Mouse (Mus musculus) heart, embryonic 16.5 days (tissue): ENCODE measurements around the gene Nxn. TPM values are rescaled to one million over a fixed set of nuclear protein-coding genes. Genes with fewer than 3 reads are reported as not detected.

ENCODE experiments used
- ATAC-seq: fragments of 200-750 bp; cut with Nextera tagmentation; replicated peaks from 2 replicates; pipeline ENCODE4 v1.8.0; 2017; ENCODE audit warnings: moderate number of reproducible peaks; ENCODE audit not compliant: insufficient read depth, low FRiP score; ENCODE audit errors: extremely low read depth
- H3K27ac ChIP-seq: fragments of 300-500 bp; sonication (generic); 2 replicates; pipeline ENCODE4 v1.5.1; 2014; ENCODE audit warnings: mild to moderate bottlenecking, low read length, control low read depth, moderate library complexity
- H3K27me3 ChIP-seq: fragments of 300-500 bp; sonication (generic); 2 replicates; pipeline ENCODE4 v1.6.1; 2014; ENCODE audit warnings: low read length, mixed read lengths; ENCODE audit not compliant: control insufficient read depth, insufficient read depth
- H3K36me3 ChIP-seq: fragments of 300-500 bp; sonication (generic); 2 replicates; pipeline ENCODE4 v1.6.1; 2014; ENCODE audit not compliant: control insufficient read depth, insufficient read depth
- H3K4me1 ChIP-seq: fragments of 300-500 bp; sonication (generic); 2 replicates; pipeline ENCODE4 v1.6.1; 2014; ENCODE audit warnings: low read length, mixed read lengths; ENCODE audit not compliant: control insufficient read depth, insufficient read depth
- H3K4me2 ChIP-seq: fragments of 300-500 bp; sonication (generic); 2 replicates; pipeline ENCODE4 v1.6.1; 2014; ENCODE audit warnings: low read depth, mild to moderate bottlenecking, control low read depth, low read length
- H3K4me3 ChIP-seq: fragments of 300-500 bp; sonication (generic); 2 replicates; pipeline ENCODE4 v1.5.1; 2014; ENCODE audit warnings: mild to moderate bottlenecking, control low read depth, low read length
- H3K9ac ChIP-seq: fragments of 300-500 bp; sonication (generic); 2 replicates; pipeline ENCODE4 v1.6.1; 2014; ENCODE audit warnings: low read length, control low read depth
- H3K9me3 ChIP-seq: fragments of 300-500 bp; sonication (generic); replicated peaks from 2 replicates; pipeline ENCODE4 v1.6.1; 2016; ENCODE audit warnings: low read length; ENCODE audit not compliant: control insufficient read depth
- WGBS: fragments of 180-500 bp; shearing (Covaris S2); extraction: QIAGEN DNeasy Blood & Tissue Kit; methylation state at CpG from one replicate; pipeline ENCODE4 v1.1.7; 2014; 5-methylcytosine and 5-hydroxymethylcytosine counted together
- polyA plus RNA-seq: library from polyadenylated mRNA; unstranded; fragments of >200 nt; fragmentation: Nextera tagmentation; extraction: Ambion mirVana; gene quantifications from 2 replicates; pipeline ENCODE4 v1.2.1, GENCODE M21; 2015

Nxn gene
- polyA plus RNA-seq, 1 experiment from 2014 or later, result 21.2 TPM

DNA sequence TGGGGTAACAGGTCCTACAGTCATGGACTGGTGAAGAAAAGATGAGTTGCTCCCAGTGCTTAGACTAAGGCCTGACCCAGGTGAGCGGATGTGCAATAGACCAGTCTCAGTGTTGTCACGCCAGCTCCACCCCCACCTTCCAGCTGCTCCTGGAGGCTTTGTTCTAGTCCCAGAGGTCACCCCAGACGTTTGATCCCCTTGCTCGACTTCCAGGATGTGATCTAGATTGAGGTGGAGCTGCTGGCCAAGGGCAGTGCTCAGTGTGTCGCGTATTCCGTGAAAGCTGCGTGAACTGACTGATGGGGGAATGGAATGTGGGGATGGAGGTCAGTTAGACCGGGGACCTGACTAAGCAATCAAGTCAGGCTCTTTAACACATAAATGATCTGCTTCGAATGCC is 111.6 kb downstream of the Nxn start:
- no peak overlapping the region for H3K4me3 ChIP-seq
- no peaks in the 10 kb centered on the region for H3K36me3 ChIP-seq
- no peaks in the 10 kb centered on the region for H3K9me3 ChIP-seq
- no peak for ATAC-seq
- no peak overlapping the region for H3K4me2 ChIP-seq
- H3K27me3 ChIP-seq, result no peaks in the 10 kb centered on the region
- no peak overlapping the region for H3K27ac ChIP-seq
- no peak overlapping the region for H3K9ac ChIP-seq
- peaks cover 29% of the 10 kb centered on the region for H3K4me1 ChIP-seq
- 60% methylated on average over 10 of the region's 10 CpGs for WGBS

DNA sequence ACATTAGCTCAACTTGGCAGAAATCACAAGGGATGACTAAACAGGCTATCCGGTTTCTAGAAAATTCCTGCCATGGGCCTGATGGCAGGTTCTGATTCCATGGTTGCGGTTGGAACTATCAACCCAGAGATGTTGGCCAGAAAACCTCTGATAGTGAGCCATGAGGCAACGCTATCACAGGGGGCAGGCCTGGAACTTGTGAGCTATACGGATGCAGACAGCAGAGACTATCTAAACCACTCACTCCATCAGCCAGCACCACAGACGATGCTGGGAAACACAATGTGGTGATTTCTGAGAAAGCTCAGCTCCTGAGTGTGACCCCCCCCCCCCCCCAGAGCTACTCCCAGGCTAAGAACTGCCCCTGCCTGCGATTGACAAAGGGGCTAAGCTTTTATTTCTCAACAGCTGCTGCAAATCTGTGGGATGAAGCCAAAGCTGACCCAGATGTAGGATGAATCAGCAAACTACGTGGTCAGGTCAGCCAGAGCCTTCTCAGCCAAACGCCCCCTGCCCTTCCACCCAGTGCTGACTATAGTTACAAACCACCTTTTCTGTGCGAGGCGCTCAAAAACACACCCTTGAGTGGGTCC is 112.3 kb downstream of the Nxn start:
- Histone ChIP-seq H3K36me3 (no peaks in the 10 kb centered on the region), H3K27me3 (no peaks in the 10 kb centered on the region), H3K27ac (no peak overlapping the region), H3K4me2 (no peak overlapping the region), H3K9me3 (no peaks in the 10 kb centered on the region), H3K9ac (no peak overlapping the region), H3K4me3 (no peak overlapping the region), H3K4me1 (peaks cover 23% of the 10 kb centered on the region)
- ATAC-seq, result no peak
- WGBS, result 48% methylated on average over 10 of the region's 10 CpGs

DNA sequence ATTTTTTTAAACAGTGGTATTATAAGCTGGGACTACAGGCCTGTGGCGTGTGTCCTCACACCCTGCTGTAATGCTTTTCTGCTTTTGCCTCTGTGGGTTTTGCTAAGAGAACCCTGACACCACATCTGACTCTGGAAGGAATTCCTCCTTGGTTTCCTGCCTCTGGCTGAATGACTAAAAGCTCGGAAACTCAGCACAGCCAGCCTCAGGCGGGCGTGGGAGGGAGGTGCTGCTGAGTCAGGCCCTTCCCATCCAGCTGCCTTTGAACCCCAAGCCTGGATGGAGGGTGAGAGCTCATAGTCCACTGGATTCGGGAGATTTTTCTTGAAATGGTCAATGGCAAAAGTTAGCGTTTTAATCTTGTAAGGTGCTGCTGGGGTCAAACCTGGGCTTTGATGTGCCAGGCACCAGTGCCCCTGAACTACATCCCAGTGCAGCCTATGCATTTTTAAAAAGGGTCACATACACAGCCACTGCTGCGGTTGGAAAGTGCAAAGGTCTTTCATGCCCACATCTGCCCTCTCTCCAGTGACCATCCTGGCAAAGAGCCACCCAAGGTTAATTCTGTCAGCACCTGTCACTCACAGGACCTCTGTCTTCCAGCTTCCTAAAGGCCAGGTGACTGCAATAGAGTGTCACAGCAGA is 113.4 kb downstream of the Nxn start:
- Histone ChIP-seq H3K9ac (no peak overlapping the region), H3K9me3 (no peaks in the 10 kb centered on the region), H3K36me3 (no peaks in the 10 kb centered on the region), H3K4me2 (no peak overlapping the region), H3K27me3 (no peaks in the 10 kb centered on the region), H3K4me1 (peaks cover 21% of the 10 kb centered on the region), H3K4me3 (no peak overlapping the region), H3K27ac (no peak overlapping the region)
- 49% methylated on average over 7 of the region's 7 CpGs for WGBS
- no peak for ATAC-seq

DNA sequence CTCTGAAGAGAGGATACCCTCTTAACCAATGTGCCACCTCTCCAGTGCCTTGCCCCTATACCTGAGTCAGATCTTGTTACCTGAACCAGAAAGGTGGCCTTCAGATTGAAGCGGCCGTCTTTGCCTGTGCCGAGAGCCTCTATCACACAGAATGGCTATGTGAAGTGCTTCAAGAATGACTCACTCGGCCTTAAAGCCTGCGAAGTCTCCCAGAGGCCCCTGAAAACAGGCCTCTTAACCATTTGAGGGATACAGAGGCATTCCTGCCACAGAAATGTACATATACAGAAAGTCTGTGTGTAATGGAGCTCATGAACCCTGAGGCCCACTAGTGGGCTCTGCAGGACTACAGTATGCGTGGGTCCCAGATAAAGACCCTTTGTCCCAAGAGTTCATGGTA is 115.1 kb downstream of the Nxn start:
- H3K4me1 ChIP-seq, result peaks cover 20% of the 10 kb centered on the region
- H3K9me3 ChIP-seq, result no peaks in the 10 kb centered on the region
- no peaks in the 10 kb centered on the region for H3K27me3 ChIP-seq
- no peak overlapping the region for H3K4me2 ChIP-seq
- H3K4me3 ChIP-seq, result no peak overlapping the region
- no peak overlapping the region for H3K27ac ChIP-seq
- no peaks in the 10 kb centered on the region for H3K36me3 ChIP-seq
- 74% methylated on average over 6 of the region's 6 CpGs for WGBS
- no peak overlapping the region for H3K9ac ChIP-seq
- ATAC-seq, result no peak

DNA sequence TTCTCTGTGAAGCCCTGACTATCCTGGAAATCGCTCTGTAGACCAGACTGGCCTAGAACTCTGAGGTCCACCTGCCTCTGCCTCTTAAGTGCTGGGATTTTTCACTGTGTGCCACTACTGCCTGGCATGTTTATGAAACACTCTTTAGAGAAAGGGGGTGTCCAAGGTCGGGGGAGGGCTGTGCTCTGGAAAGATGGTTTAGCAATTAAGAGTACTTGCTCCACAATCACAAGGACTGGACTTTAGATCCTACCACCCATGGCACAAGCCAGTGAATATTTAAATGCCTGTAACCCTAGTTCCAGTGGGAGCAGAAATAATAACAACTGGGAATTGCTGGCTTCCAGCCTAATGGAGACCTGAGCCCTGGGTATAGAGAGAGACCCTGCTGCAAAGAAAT is 119.0 kb downstream of the Nxn start:
- H3K36me3 ChIP-seq, result no peaks in the 10 kb centered on the region
- 45% methylated on average over 2 of the region's 2 CpGs for WGBS
- no peak overlapping the region for H3K9ac ChIP-seq
- no peak for ATAC-seq
- H3K4me2 ChIP-seq, result no peak overlapping the region
- no peaks in the 10 kb centered on the region for H3K27me3 ChIP-seq
- 0 out of 2 replicates have a peak, but pooled peaks cover 3% of the 10 kb centered on the region for H3K4me1 ChIP-seq
- H3K4me3 ChIP-seq, result no peak overlapping the region
- H3K9me3 ChIP-seq, result no peaks in the 10 kb centered on the region
- no peak overlapping the region for H3K27ac ChIP-seq

DNA sequence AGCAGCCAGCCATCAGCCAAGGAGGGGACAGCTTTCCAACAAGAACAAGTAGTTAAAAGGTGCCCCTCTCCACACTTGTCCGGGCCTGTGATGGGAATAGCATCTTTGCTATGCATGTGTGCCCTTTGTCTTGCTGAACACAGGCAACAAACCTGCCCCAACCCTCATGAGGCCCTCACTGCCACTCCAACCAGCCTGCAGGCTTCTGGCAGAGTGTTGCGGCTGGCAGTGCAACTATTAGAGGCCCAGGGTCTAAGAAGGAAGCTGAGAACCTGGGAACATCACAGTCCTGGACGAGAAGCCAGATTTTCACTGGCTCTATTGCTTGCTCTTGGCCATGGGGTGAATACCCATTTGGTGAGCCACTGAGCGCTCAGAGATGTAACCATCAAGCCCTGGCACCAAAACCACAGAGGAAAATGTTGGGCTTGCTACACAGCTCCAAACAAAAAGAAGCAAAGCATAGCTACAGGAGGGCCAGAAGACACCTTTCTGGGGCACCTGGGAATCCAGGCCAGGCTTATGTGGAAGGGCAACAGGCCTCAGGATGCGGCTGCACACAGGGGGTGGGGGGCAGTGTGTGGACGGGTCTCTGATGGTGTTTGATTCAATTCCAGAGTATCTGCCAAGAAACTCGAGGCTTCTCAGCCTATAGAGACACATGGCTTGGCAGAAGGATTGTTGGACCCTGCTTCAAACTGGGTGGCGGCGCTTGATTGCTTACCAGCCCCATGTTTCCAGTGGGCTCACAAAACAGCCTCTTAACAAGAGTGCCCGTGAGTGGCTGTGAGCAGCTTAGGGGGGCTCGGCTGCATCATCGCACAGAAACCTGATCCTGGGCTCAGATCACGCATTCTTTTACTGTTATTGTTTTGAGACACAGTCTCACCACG is 119.7 kb downstream of the Nxn start:
- Histone ChIP-seq H3K27me3 (no peaks in the 10 kb centered on the region), H3K36me3 (no peaks in the 10 kb centered on the region), H3K9ac (no peak overlapping the region), H3K9me3 (no peaks in the 10 kb centered on the region), H3K4me3 (no peak overlapping the region), H3K4me2 (no peak overlapping the region), H3K27ac (no peak overlapping the region), H3K4me1 (0 out of 2 replicates have a peak, but pooled peaks cover 3% of the 10 kb centered on the region)
- ATAC-seq, result no peak
- 70% methylated on average over 14 of the region's 14 CpGs for WGBS

DNA sequence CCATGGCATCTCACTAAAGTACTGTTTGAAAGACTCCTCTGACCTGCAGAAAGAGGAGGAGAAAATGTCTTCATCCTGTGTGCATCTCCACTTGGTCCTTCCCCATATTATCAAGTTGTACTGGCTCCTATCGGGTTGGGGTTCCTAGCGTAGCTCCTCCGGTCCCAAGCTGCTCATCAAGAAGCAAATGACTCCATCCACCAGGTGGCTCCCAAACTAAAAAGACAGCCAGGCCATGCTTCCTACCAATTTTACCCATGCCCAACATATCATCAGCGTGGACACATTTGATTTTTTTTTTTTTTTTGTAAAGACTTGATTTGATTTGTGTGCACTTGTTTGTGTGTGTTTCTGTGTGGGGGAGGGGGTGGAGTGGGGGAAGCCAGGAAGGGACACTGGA is 126.5 kb downstream of the Nxn start:
- no peak for ATAC-seq
- Histone ChIP-seq H3K27me3 (no peaks in the 10 kb centered on the region), H3K4me2 (no peak overlapping the region), H3K4me1 (no peaks in the 10 kb centered on the region), H3K27ac (no peak overlapping the region), H3K4me3 (no peak overlapping the region), H3K36me3 (0 out of 2 replicates have a peak, but pooled peaks cover 2% of the 10 kb centered on the region), H3K9me3 (no peaks in the 10 kb centered on the region), H3K9ac (no peak overlapping the region)
- WGBS, result 80% methylated on average over 4 of the region's 4 CpGs

DNA sequence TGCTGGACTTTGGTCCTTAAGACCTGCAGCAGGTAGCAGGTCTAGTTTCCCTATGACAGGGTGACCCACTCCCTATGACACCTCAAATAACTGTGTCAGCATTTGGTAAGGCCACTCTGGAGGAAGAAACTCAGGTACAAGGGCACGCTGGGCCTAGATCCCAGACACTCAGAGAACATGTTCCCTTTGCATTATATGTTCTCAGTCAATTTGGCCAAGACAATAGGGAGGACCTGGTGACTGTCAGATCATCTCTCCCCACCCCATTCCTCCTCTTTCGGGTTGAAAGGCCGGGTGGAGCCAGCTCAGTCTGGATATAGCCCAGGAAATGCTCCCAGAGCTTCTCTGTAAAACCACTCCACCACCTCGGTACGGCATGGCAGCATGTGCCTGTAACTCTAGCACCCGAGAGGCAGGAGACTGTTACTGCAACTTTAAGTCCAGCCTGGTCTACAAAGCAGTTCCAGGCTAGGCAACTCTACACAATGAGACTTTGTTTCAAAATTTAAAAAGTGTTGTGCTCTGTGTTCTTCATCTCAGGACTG is 130.3 kb downstream of the Nxn start:
- H3K4me2 ChIP-seq, result no peak overlapping the region
- no peak overlapping the region for H3K27ac ChIP-seq
- 0 out of 2 replicates have a peak, but pooled peaks cover 2% of the 10 kb centered on the region for H3K36me3 ChIP-seq
- H3K4me3 ChIP-seq, result no peak overlapping the region
- WGBS, result 73% methylated on average over 6 of the region's 6 CpGs
- H3K9ac ChIP-seq, result no peak overlapping the region
- no peaks in the 10 kb centered on the region for H3K9me3 ChIP-seq
- no peaks in the 10 kb centered on the region for H3K4me1 ChIP-seq
- no peak for ATAC-seq
- H3K27me3 ChIP-seq, result no peaks in the 10 kb centered on the region
